Mouse (Mus musculus) liver, adult 2 months (tissue): ENCODE results near the gene Hoxc8. TPM values are rescaled to one million over a fixed set of nuclear protein-coding genes. Genes with fewer than 3 reads are reported as not detected.

Experiments
- DNase-seq: peaks from one replicate; pipeline ENCODE4 v3.0.0-alpha.2; 2011; ENCODE audit warnings: low read depth, low spot score; ENCODE audit errors: extremely low read depth
- H3K27ac ChIP-seq: fragments of 200-500 bp; replicated peaks from 2 replicates; pipeline ENCODE4 v1.5.1; 2012; ENCODE audit warnings: low read depth, mild to moderate bottlenecking, control low read depth, inconsistent platforms, low read length; ENCODE audit not compliant: insufficient read depth
- H3K27me3 ChIP-seq: fragments of 200-500 bp; 2 replicates; pipeline ENCODE4 v1.6.1; 2012; ENCODE audit warnings: mild to moderate bottlenecking, moderate library complexity, low read length, inconsistent platforms; ENCODE audit not compliant: control insufficient read depth, insufficient read depth
- H3K36me3 ChIP-seq: fragments of 200-500 bp; 2 replicates; pipeline ENCODE4 v1.6.1; 2012; ENCODE audit warnings: low read length, inconsistent platforms; ENCODE audit not compliant: control insufficient read depth, insufficient read depth
- H3K4me1 ChIP-seq: fragments of 200-500 bp; 2 replicates; pipeline ENCODE4 v1.6.1; 2011; ENCODE audit warnings: low read length; ENCODE audit not compliant: control insufficient read depth, insufficient read depth
- H3K4me3 ChIP-seq: fragments of 200-500 bp; 2 replicates; pipeline ENCODE4 v1.5.1; 2011; ENCODE audit warnings: low read depth, mild to moderate bottlenecking, control low read depth, low read length, moderate library complexity; ENCODE audit not compliant: insufficient read depth
- H3K79me2 ChIP-seq: fragments of 200-500 bp; 2 replicates; pipeline ENCODE4 v1.6.1; 2012; ENCODE audit warnings: inconsistent platforms, mild to moderate bottlenecking, low read length, moderate library complexity; ENCODE audit not compliant: control insufficient read depth, insufficient read depth
- H3K9ac ChIP-seq: fragments of 200-500 bp; 2 replicates; pipeline ENCODE4 v1.6.1; 2012; ENCODE audit warnings: low read depth, mild to moderate bottlenecking, control low read depth, inconsistent platforms, low read length
- CTCF ChIP-seq: fragments of 200-500 bp; IDR thresholded peaks from 2 replicates; pipeline ENCODE4 v1.5.1; 2011; ENCODE audit warnings: low read depth, low read length, control low read depth
- POLR2A ChIP-seq: fragments of 200-500 bp; IDR thresholded peaks from 2 replicates; pipeline ENCODE4 v1.6.1; 2011; ENCODE audit warnings: low read length, control low read depth; ENCODE audit not compliant: insufficient read depth; ENCODE audit errors: extremely low read depth
- WGBS: fragments of 180-500 bp; shearing (Covaris S2); methylation state at CpG from one replicate; pipeline ENCODE4 v1.1.7; 2018; 5-methylcytosine and 5-hydroxymethylcytosine counted together
- polyA plus RNA-seq: library from polyadenylated mRNA; depleted of rRNA; stranded (reverse); fragments of >200 nt; gene quantifications from 2 replicates; pipeline ENCODE4 v1.2.3, GENCODE M21; 2012
- total RNA-seq: library from RNA; depleted of rRNA; stranded (reverse); fragments of >200 nt; gene quantifications from 2 replicates; pipeline ENCODE4 v1.2.3, GENCODE M21; 2014

Gene Hoxc8
- total and polyA plus RNA-seq, 2 experiments, result not detected

- H3K27me3 ChIP-seq, result peaks cover 26% of the 10 kb centered on the region
- no peaks in the 10 kb centered on the region for H3K79me2 ChIP-seq
- WGBS, result 9% methylated on average over 24 of the region's 24 CpGs
- no peak overlapping the region for H3K4me3 ChIP-seq
- TF ChIP-seq CTCF (no peak), POLR2A (no peak)
- H3K36me3 ChIP-seq, result no peaks in the 10 kb centered on the region
- H3K27ac ChIP-seq, result no peak overlapping the region
- no peak for DNase-seq
- H3K9ac ChIP-seq, result no peak overlapping the region
- H3K4me1 ChIP-seq, result no peaks in the 10 kb centered on the region
Measured at GRCm38 (mm10) chr15:103000501-103000901, 10.1 kb downstream of the Hoxc8 start.

GRCm38 (mm10) chr15:103001370-103001769 is 11.0 kb downstream of the Hoxc8 start:
- no peak for DNase-seq
- Histone ChIP-seq H3K9ac (no peak overlapping the region), H3K27me3 (peaks cover 24% of the 10 kb centered on the region), H3K27ac (no peak overlapping the region), H3K4me1 (no peaks in the 10 kb centered on the region), H3K79me2 (no peaks in the 10 kb centered on the region), H3K36me3 (no peaks in the 10 kb centered on the region), H3K4me3 (no peak overlapping the region)
- WGBS, result 81% methylated on average over 2 of the region's 2 CpGs
- TF ChIP-seq CTCF (no peak), POLR2A (no peak)

GRCm38 (mm10) chr15:103002156-103002555 is 11.7 kb downstream of the Hoxc8 start:
- H3K79me2 ChIP-seq, result no peaks in the 10 kb centered on the region
- TF ChIP-seq POLR2A (no peak), CTCF (no peak)
- H3K4me3 ChIP-seq, result no peak overlapping the region
- 50% methylated on average over 4 of the region's 4 CpGs for WGBS
- DNase-seq, result no peak
- H3K9ac ChIP-seq, result no peak overlapping the region
- no peaks in the 10 kb centered on the region for H3K4me1 ChIP-seq
- H3K27me3 ChIP-seq, result peaks cover 21% of the 10 kb centered on the region
- H3K27ac ChIP-seq, result no peak overlapping the region
- H3K36me3 ChIP-seq, result no peaks in the 10 kb centered on the region

GRCm38 (mm10) chr15:103002821-103003448 is 12.5 kb downstream of the Hoxc8 start:
- no peak overlapping the region for H3K27ac ChIP-seq
- no peak overlapping the region for H3K9ac ChIP-seq
- no peaks in the 10 kb centered on the region for H3K79me2 ChIP-seq
- H3K4me1 ChIP-seq, result no peaks in the 10 kb centered on the region
- 15% methylated on average over 13 of the region's 13 CpGs for WGBS
- no peak for TF ChIP-seq CTCF
- no peak for TF ChIP-seq POLR2A
- H3K36me3 ChIP-seq, result no peaks in the 10 kb centered on the region
- no peak for DNase-seq
- peaks cover 15% of the 10 kb centered on the region for H3K27me3 ChIP-seq
- no peak overlapping the region for H3K4me3 ChIP-seq

- Histone ChIP-seq H3K27ac (no peak overlapping the region), H3K9ac (no peak overlapping the region), H3K36me3 (no peaks in the 10 kb centered on the region), H3K27me3 (peaks cover 11% of the 10 kb centered on the region), H3K4me1 (no peaks in the 10 kb centered on the region), H3K4me3 (no peak overlapping the region), H3K79me2 (no peaks in the 10 kb centered on the region)
- 3% methylated on average over 17 of the region's 17 CpGs for WGBS
- TF ChIP-seq CTCF (no peak), POLR2A (no peak)
- DNase-seq, result no peak
Measured at GRCm38 (mm10) chr15:103005308-103005707, 14.9 kb downstream of the Hoxc8 start.

- no peaks in the 10 kb centered on the region for H3K36me3 ChIP-seq
- no peak overlapping the region for H3K27ac ChIP-seq
- no peaks in the 10 kb centered on the region for H3K79me2 ChIP-seq
- no peak overlapping the region for H3K9ac ChIP-seq
- no peak for DNase-seq
- H3K27me3 ChIP-seq, result peaks cover 16% of the 10 kb centered on the region
- WGBS, result 13% methylated on average over 5 of the region's 5 CpGs
- H3K4me1 ChIP-seq, result no peaks in the 10 kb centered on the region
- TF ChIP-seq CTCF, result no peak
- TF ChIP-seq POLR2A, result no peak
- H3K4me3 ChIP-seq, result no peak overlapping the region
Measured at GRCm38 (mm10) chr15:103005797-103006196, 15.4 kb downstream of the Hoxc8 start.
